In the genomic region with DNA sequence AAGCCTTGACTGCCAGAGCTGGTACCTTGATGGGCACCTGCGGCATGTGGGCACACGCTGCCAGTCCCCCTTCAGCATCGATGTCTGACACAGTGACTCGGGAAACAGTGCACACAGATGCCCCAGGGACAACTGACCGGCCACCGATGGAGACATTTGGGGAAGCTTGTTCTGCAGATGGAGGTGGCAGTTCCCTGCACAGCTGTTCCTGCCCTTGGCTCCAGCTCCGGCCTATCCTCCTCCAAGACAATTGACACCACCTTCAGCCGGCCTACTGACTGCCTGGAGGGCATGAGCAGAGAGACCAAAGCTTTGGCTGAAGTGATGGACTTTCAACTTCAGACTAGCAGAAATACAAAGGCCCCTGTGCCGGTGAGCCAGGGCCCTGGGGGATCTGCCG, we compare ENCODE assay signal across 18 mouse cellular contexts.
"Had no signal": no experiment of that assay in that cellular context is flagged by ENCODE, and none has a peak within 500 bp of the region (broad histone marks: within the 10 kb centered on the region; RNA-seq: fewer than 3 reads in every experiment).

No protein-coding gene starts in this region.

- H3K4me2 ChIP-seq: limb, embryonic 15.5 days; liver, embryonic 11.5 days; lung, embryonic 14.5 days; midbrain, embryonic 13.5 days had no signal

- H3K27ac ChIP-seq: kidney, postnatal 0 days; layer of hippocampus, adult 2 months; limb, embryonic 15.5 days; liver, embryonic 14.5 days; macrophage; midbrain, embryonic 13.5 days; stomach, postnatal 0 days had no signal

- H3K4me3 ChIP-seq: layer of hippocampus, adult 2 months; limb, embryonic 15.5 days; midbrain, embryonic 13.5 days had no signal

- H3K9ac ChIP-seq: limb, embryonic 15.5 days; liver, embryonic 14.5 days; liver, postnatal 0 days; lung, embryonic 14.5 days; midbrain, embryonic 13.5 days had no signal

- H3K27me3 ChIP-seq: limb, embryonic 15.5 days had no signal

- H3K9me3 ChIP-seq: limb, embryonic 15.5 days; midbrain, embryonic 13.5 days had no signal

- ATAC-seq: liver, postnatal 0 days; lung, postnatal 0 days; midbrain, embryonic 13.5 days had no signal

- H3K36me3 ChIP-seq: limb, embryonic 15.5 days; midbrain, embryonic 13.5 days had no signal

- DNase-seq: kidney, postnatal 25 days; layer of hippocampus, adult 9-11 months; liver, postnatal 0 days; lung, embryonic 14.5 days; right cerebral cortex, adult 18-20 months; right cerebral cortex, postnatal 14 days; right cerebral cortex, postnatal 4 days; thymus, adult 18-20 months; thymus, postnatal 36 days had no signal
